Mouse (Mus musculus): ENCODE measurements around the gene Klk10.

GRCm38 (mm10) chr7:43785286-43785685 lies 4.5 kb downstream of the Klk10 start:
- TF ChIP-seq CTCF (IDR thresholded peaks at IDR 0.05; ENCODE audit: low read depth) (peak; percentile 18; the same call in 1 of the 2 replicates), EP300 (IDR thresholded peaks at IDR 0.05; ENCODE audit: low read depth) (no peak)
